Comparison of ENCODE assay signal across 8 mouse cellular contexts in genomic region chr7:127770039-127770905, GRCm38 (mm10). TPM values are rescaled to one million over a fixed set of nuclear protein-coding genes. Genes with fewer than 3 reads are reported as not detected.
DNase-seq lines count a peak whose midpoint lies in the region; ATAC-seq and TF ChIP-seq lines count a peak whose summit lies in the region.

No protein-coding gene starts in this region.

- peaks cover 31% of the 10 kb centered on the region for H3K4me1 ChIP-seq in embryonic facial prominence, embryonic 13.5 days
- peaks cover 23% of the 10 kb centered on the region for H3K4me1 ChIP-seq in intestine, embryonic 15.5 days (replicated peaks)
- peaks cover 29% of the 10 kb centered on the region for H3K4me1 ChIP-seq in midbrain, embryonic 15.5 days

- H3K9me3 ChIP-seq in embryonic facial prominence, embryonic 13.5 days = no peaks in the 10 kb centered on the region
- H3K9me3 ChIP-seq in intestine, embryonic 15.5 days = no peaks in the 10 kb centered on the region
- no peaks in the 10 kb centered on the region for H3K9me3 ChIP-seq in midbrain, embryonic 15.5 days

- peak; percentile 21 for DNase-seq in embryo, embryonic 10 days (ENCODE audit: low spot score)
- DNase-seq in embryo, embryonic 9.5 days (ENCODE audit: extremely low spot score) = no peak
- DNase-seq in cerebellum, postnatal 25 days = no peak
- no peak for DNase-seq in gastrocnemius, adult 18-20 months (ENCODE audit: low spot score)

- peaks cover 13% of the 10 kb centered on the region for H3K36me3 ChIP-seq in C2C12 (ENCODE audit: control insufficient read depth, insufficient read depth)
- H3K36me3 ChIP-seq in embryonic facial prominence, embryonic 13.5 days = peaks cover 33% of the 10 kb centered on the region
- H3K36me3 ChIP-seq in intestine, embryonic 15.5 days = 0 out of 2 replicates have a peak, but pooled peaks cover 12% of the 10 kb centered on the region
- H3K36me3 ChIP-seq in midbrain, embryonic 15.5 days (replicated peaks) = peaks cover 26% of the 10 kb centered on the region

- ATAC-seq in embryonic facial prominence, embryonic 13.5 days (ENCODE audit: insufficient number of reproducible peaks, insufficient read depth, low FRiP score, low TSS enrichment, low read depth) = peak; percentile 21; the same call in 1 of the 2 replicates
- ATAC-seq in intestine, embryonic 15.5 days = peak; percentile 32
- peak; percentile 30 for ATAC-seq in midbrain, embryonic 15.5 days (replicated peaks)

- H3K9ac ChIP-seq in embryonic facial prominence, embryonic 13.5 days = peak overlapping the region; percentile 92
- H3K9ac ChIP-seq in intestine, embryonic 15.5 days = peak overlapping the region; percentile 89
- H3K9ac ChIP-seq in midbrain, embryonic 15.5 days = peak overlapping the region; percentile 44

- no peaks in the 10 kb centered on the region for H3K79me3 ChIP-seq in C2C12 (ENCODE audit: low read depth)

- peak overlapping the region; percentile 94 for H3K27ac ChIP-seq in embryonic facial prominence, embryonic 13.5 days
- H3K27ac ChIP-seq in intestine, embryonic 15.5 days = peak overlapping the region; percentile 91
- peak overlapping the region; percentile 57 for H3K27ac ChIP-seq in midbrain, embryonic 15.5 days

- H3K4me3 ChIP-seq in C2C12 (ENCODE audit: insufficient read depth, poor library complexity, severe bottlenecking) = peak overlapping the region; percentile 37
- H3K4me3 ChIP-seq in embryonic facial prominence, embryonic 13.5 days = peak overlapping the region; percentile 63
- peak overlapping the region; percentile 60 for H3K4me3 ChIP-seq in intestine, embryonic 15.5 days (replicated peaks)
- peak overlapping the region; percentile 39 for H3K4me3 ChIP-seq in midbrain, embryonic 15.5 days

- 3% methylated on average over 27 of the region's 27 CpGs for WGBS in embryonic facial prominence, embryonic 13.5 days
- 2% methylated on average over 27 of the region's 27 CpGs for WGBS in intestine, embryonic 15.5 days
- 6% methylated on average over 27 of the region's 27 CpGs for WGBS in midbrain, embryonic 15.5 days

- H3K79me2 ChIP-seq in C2C12 (ENCODE audit: control insufficient read depth, insufficient read depth) = peaks cover 12% of the 10 kb centered on the region

- no peak for TF ChIP-seq CTCF in C2C12 (IDR thresholded peaks at IDR 0.05; ENCODE audit: control insufficient read depth, insufficient read depth, insufficient read length)

- peak overlapping the region; percentile 83 for H3ac ChIP-seq in C2C12 (ENCODE audit: control insufficient read depth, insufficient read length, low read depth)

- H3K27me3 ChIP-seq in C2C12 (ENCODE audit: control insufficient read depth, insufficient read depth, insufficient read length) = no peaks in the 10 kb centered on the region
- H3K27me3 ChIP-seq in embryonic facial prominence, embryonic 13.5 days = no peaks in the 10 kb centered on the region
- no peaks in the 10 kb centered on the region for H3K27me3 ChIP-seq in intestine, embryonic 15.5 days (replicated peaks)
- H3K27me3 ChIP-seq in midbrain, embryonic 15.5 days (replicated peaks) = no peaks in the 10 kb centered on the region

- H3K4me2 ChIP-seq in embryonic facial prominence, embryonic 13.5 days = peak overlapping the region; percentile 93
- H3K4me2 ChIP-seq in intestine, embryonic 15.5 days (replicated peaks) = peak overlapping the region; percentile 89
- peak overlapping the region; percentile 68 for H3K4me2 ChIP-seq in midbrain, embryonic 15.5 days

TF ChIP-seq in C2C12, 6 proteins besides CTCF, POLR2A, EP300 and RAD21:
- TF ChIP-seq MAX (IDR thresholded peaks at IDR 0.05) (no peak), CEBPB (IDR thresholded peaks at IDR 0.05; ENCODE audit: low read depth) (no peak), FOSL1 (IDR thresholded peaks at IDR 0.05; ENCODE audit: insufficient read depth, low read length, poor library complexity, severe bottlenecking) (no peak), USF1 (IDR thresholded peaks at IDR 0.05; ENCODE audit: low read depth) (no peak), MYOG (IDR thresholded peaks at IDR 0.05; ENCODE audit: control insufficient read depth, extremely low read depth, insufficient read length) (no peak), MYOD1 (IDR thresholded peaks at IDR 0.05; ENCODE audit: control insufficient read depth, insufficient read length, low read depth) (no peak)
TF ChIP-seq in C2C12: peak in this region for 0.

RNA-seq across cellular contexts. Expression of gene Orai3, which starts 0.7 kb away (rescaled TPM):
- polyA plus RNA-seq in C2C12 (2012; fragmentation: generic; extraction: Trizol) = 15.0 TPM
- 16.4 and 19.0 TPM in 2 replicates for polyA plus RNA-seq in embryonic facial prominence, embryonic 13.5 days (2015; fragmentation: Nextera tagmentation; extraction: Ambion mirVana)
- polyA plus RNA-seq in intestine, embryonic 15.5 days (2015; fragmentation: Nextera tagmentation; extraction: Ambion mirVana) = 22.9 and 25.5 TPM in 2 replicates
- 8.1 and 9.8 TPM in 2 replicates for polyA plus RNA-seq in midbrain, embryonic 15.5 days (2015; fragmentation: Nextera tagmentation; extraction: Ambion mirVana)
- 10 to 100 TPM; 11.4 TPM for total RNA-seq in gastrocnemius, adult 18-20 months (2021)

RNA-seq across cellular contexts. Expression of gene Setd1a, which starts 6.2 kb away (rescaled TPM):
- polyA plus RNA-seq in C2C12 (2012; fragmentation: generic; extraction: Trizol) = 20.9 TPM
- polyA plus RNA-seq in embryonic facial prominence, embryonic 13.5 days (2015; fragmentation: Nextera tagmentation; extraction: Ambion mirVana) = 27.0 and 33.2 TPM in 2 replicates
- 15.2 and 17.4 TPM in 2 replicates for polyA plus RNA-seq in intestine, embryonic 15.5 days (2015; fragmentation: Nextera tagmentation; extraction: Ambion mirVana)
- 21.5 and 21.6 TPM in 2 replicates for polyA plus RNA-seq in midbrain, embryonic 15.5 days (2015; fragmentation: Nextera tagmentation; extraction: Ambion mirVana)
- 10 to 100 TPM; 16.2 to 17.6 TPM for total RNA-seq in gastrocnemius, adult 18-20 months (2021)

RNA-seq across cellular contexts. Expression of gene Gm49388, which starts 15.1 kb away (rescaled TPM):
- 1.4 TPM for polyA plus RNA-seq in C2C12 (2012; fragmentation: generic; extraction: Trizol)
- not detected in 2 replicates for polyA plus RNA-seq in embryonic facial prominence, embryonic 13.5 days (2015; fragmentation: Nextera tagmentation; extraction: Ambion mirVana)
- polyA plus RNA-seq in intestine, embryonic 15.5 days (2015; fragmentation: Nextera tagmentation; extraction: Ambion mirVana) = not detected in 2 replicates
- polyA plus RNA-seq in midbrain, embryonic 15.5 days (2015; fragmentation: Nextera tagmentation; extraction: Ambion mirVana) = not detected in 2 replicates
- total RNA-seq in gastrocnemius, adult 18-20 months (2021) = 1 to 10 TPM in 1 of 2 experiments, under 1 TPM in 1; 0.78 to 2.0 TPM

RNA-seq across cellular contexts. Expression of gene Fbxl19, which starts 25.9 kb away (rescaled TPM):
- 26.9 TPM for polyA plus RNA-seq in C2C12 (2012; fragmentation: generic; extraction: Trizol)
- 7.5 and 8.7 TPM in 2 replicates for polyA plus RNA-seq in embryonic facial prominence, embryonic 13.5 days (2015; fragmentation: Nextera tagmentation; extraction: Ambion mirVana)
- 3.2 and 4.3 TPM in 2 replicates for polyA plus RNA-seq in intestine, embryonic 15.5 days (2015; fragmentation: Nextera tagmentation; extraction: Ambion mirVana)
- polyA plus RNA-seq in midbrain, embryonic 15.5 days (2015; fragmentation: Nextera tagmentation; extraction: Ambion mirVana) = 10.8 and 12.1 TPM in 2 replicates
- 1 to 10 TPM; 1.4 to 1.7 TPM for total RNA-seq in gastrocnemius, adult 18-20 months (2021)

RNA-seq across cellular contexts. Expression of gene Hsd3b7, which starts 30.1 kb away (rescaled TPM):
- 8.3 TPM for polyA plus RNA-seq in C2C12 (2012; fragmentation: generic; extraction: Trizol)
- 15.0 and 15.2 TPM in 2 replicates for polyA plus RNA-seq in embryonic facial prominence, embryonic 13.5 days (2015; fragmentation: Nextera tagmentation; extraction: Ambion mirVana)
- polyA plus RNA-seq in intestine, embryonic 15.5 days (2015; fragmentation: Nextera tagmentation; extraction: Ambion mirVana) = 28.0 and 31.2 TPM in 2 replicates
- polyA plus RNA-seq in midbrain, embryonic 15.5 days (2015; fragmentation: Nextera tagmentation; extraction: Ambion mirVana) = 8.9 and 10.2 TPM in 2 replicates
- 1 to 10 TPM; 4.2 TPM for total RNA-seq in gastrocnemius, adult 18-20 months (2021)
